Mouse (Mus musculus): ENCODE results near the gene St6gal1. TPM values are rescaled to one million over a fixed set of nuclear protein-coding genes. Genes with fewer than 3 reads are reported as not detected.

The St6gal1 gene
- polyA plus RNA-seq, 1 experiment from 2014 or later: 34.9 TPM

DNA sequence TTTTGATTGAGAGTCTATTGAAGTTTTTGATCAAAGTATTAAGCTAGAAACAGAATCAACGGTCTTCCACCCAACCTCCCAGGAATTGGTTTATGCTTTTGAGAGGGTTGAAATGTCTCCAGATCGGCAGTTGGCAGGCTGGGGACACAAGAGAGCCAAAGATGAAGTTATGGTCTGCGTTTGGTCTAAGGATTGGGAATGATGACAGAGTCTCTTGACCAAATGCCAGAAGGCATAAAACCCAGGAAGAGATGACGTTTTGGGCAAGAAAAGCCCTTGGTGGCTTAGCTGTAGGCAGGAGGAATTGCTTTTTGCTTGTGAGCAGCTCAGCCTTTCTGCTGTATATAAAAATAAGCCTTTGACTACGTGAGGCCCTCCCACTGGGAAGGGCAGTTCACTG, 67.0 kb downstream of the St6gal1 start:
- no peaks in the 10 kb centered on the region for H3K9me3 ChIP-seq (replicated peaks; ENCODE audit: control insufficient read depth, low read length)
- ATAC-seq (replicated peaks; ENCODE audit: insufficient number of reproducible peaks, low FRiP score, low TSS enrichment, low read depth) (no peak), DNase-seq (ENCODE audit: low spot score) (no peak)
- no peak overlapping the region for H3K27ac ChIP-seq (replicated peaks; ENCODE audit: low read depth, low read length)
- H3K4me1 ChIP-seq (ENCODE audit: control insufficient read depth, insufficient read depth, low read length): no peaks in the 10 kb centered on the region
- H3K4me3 ChIP-seq (ENCODE audit: low read depth, low read length): no peak overlapping the region
- H3K27me3 ChIP-seq (ENCODE audit: control insufficient read depth, insufficient read depth, low read length): no peaks in the 10 kb centered on the region
- 83% methylated on average over 5 of the region's 5 CpGs for WGBS
- no peak overlapping the region for H3K9ac ChIP-seq (replicated peaks; ENCODE audit: low read length)
- H3K4me2 ChIP-seq (ENCODE audit: low read depth, low read length): no peak overlapping the region
- H3K36me3 ChIP-seq (replicated peaks; ENCODE audit: control insufficient read depth, insufficient read depth, low read depth, low read length): no peaks in the 10 kb centered on the region

DNA sequence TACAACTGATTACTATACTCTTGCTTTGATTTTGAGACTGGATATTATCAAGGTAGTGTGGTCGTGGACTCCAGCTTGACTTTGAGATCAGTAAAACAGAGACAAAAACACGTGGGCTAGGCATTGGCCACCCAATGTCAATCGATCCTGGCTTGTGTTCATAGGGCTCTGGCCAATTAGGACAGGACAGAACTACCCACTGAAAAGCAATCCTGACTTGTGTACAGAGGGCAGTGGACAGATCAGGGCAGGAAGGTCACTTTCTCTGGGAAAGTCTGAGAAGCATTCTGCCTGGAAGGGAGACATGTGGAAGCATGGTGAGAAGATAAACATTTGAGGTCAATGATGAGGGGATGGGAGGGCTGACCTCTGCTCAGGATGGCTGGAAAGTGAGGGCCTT, 69.7 kb downstream of the St6gal1 start:
- ATAC-seq (replicated peaks; ENCODE audit: insufficient number of reproducible peaks, low FRiP score, low TSS enrichment, low read depth): no peak
- no peak for DNase-seq (ENCODE audit: low spot score)
- WGBS: 40% methylated on average over 3 of the region's 3 CpGs
- Histone ChIP-seq H3K27ac (replicated peaks; ENCODE audit: low read depth, low read length) (no peak overlapping the region), H3K9ac (replicated peaks; ENCODE audit: low read length) (no peak overlapping the region), H3K4me3 (ENCODE audit: low read depth, low read length) (no peak overlapping the region), H3K9me3 (replicated peaks; ENCODE audit: control insufficient read depth, low read length) (no peaks in the 10 kb centered on the region), H3K27me3 (ENCODE audit: control insufficient read depth, insufficient read depth, low read length) (no peaks in the 10 kb centered on the region), H3K4me1 (ENCODE audit: control insufficient read depth, insufficient read depth, low read length) (no peaks in the 10 kb centered on the region), H3K4me2 (ENCODE audit: low read depth, low read length) (no peak overlapping the region), H3K36me3 (replicated peaks; ENCODE audit: control insufficient read depth, insufficient read depth, low read depth, low read length) (no peaks in the 10 kb centered on the region)

DNA sequence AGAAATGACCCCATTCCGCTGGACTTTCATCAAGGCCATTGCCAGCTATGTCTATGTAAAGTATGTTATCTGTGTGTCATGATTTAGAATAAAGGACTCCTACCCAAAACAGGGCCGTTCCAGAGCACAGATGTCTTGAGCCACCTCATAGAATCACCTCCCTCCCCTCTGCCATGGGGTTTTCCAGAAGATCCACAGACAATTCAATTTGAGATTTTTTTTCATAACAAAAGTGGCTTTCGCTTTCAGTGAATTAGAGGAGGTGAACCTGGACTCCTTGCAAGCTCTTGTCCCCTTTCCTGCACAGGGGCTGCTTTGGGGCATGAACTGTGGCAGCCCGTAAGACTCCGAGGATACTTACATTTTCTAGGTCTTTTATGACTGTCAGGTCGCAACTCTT, 70.2 kb downstream of the St6gal1 start:
- 81% methylated on average over 6 of the region's 6 CpGs for WGBS
- no peak for ATAC-seq (replicated peaks; ENCODE audit: insufficient number of reproducible peaks, low FRiP score, low TSS enrichment, low read depth)
- Histone ChIP-seq H3K9ac (replicated peaks; ENCODE audit: low read length) (no peak overlapping the region), H3K36me3 (replicated peaks; ENCODE audit: control insufficient read depth, insufficient read depth, low read depth, low read length) (no peaks in the 10 kb centered on the region), H3K27me3 (ENCODE audit: control insufficient read depth, insufficient read depth, low read length) (no peaks in the 10 kb centered on the region), H3K4me2 (ENCODE audit: low read depth, low read length) (no peak overlapping the region), H3K4me1 (ENCODE audit: control insufficient read depth, insufficient read depth, low read length) (no peaks in the 10 kb centered on the region), H3K9me3 (replicated peaks; ENCODE audit: control insufficient read depth, low read length) (no peaks in the 10 kb centered on the region), H3K4me3 (ENCODE audit: low read depth, low read length) (no peak overlapping the region), H3K27ac (replicated peaks; ENCODE audit: low read depth, low read length) (no peak overlapping the region)
- DNase-seq (ENCODE audit: low spot score): no peak

DNA sequence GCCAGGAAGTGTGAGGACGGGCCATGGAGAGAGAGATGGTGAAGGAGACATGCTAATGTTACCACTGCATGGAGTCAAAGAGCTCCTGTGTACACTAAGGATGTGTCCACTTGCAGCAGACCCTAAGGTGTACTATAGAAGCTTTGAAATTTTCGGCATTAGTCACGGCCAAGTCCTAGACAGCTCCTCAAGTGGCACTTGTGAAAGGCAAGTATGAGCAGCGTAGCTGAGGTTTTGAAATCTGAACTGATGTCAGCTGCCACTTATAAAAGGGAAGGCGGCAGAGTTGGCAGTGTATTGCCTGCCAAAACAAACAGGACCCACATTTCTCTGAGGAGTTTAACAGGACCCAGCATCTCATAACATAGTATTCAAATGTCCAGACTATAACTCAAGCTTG, 71.2 kb downstream of the St6gal1 start:
- no peak for ATAC-seq (replicated peaks; ENCODE audit: insufficient number of reproducible peaks, low FRiP score, low TSS enrichment, low read depth)
- H3K4me2 ChIP-seq (ENCODE audit: low read depth, low read length): no peak overlapping the region
- H3K27me3 ChIP-seq (ENCODE audit: control insufficient read depth, insufficient read depth, low read length): no peaks in the 10 kb centered on the region
- DNase-seq (ENCODE audit: low spot score): no peak
- no peaks in the 10 kb centered on the region for H3K4me1 ChIP-seq (ENCODE audit: control insufficient read depth, insufficient read depth, low read length)
- H3K9ac ChIP-seq (replicated peaks; ENCODE audit: low read length): no peak overlapping the region
- no peaks in the 10 kb centered on the region for H3K9me3 ChIP-seq (replicated peaks; ENCODE audit: control insufficient read depth, low read length)
- H3K27ac ChIP-seq (replicated peaks; ENCODE audit: low read depth, low read length): no peak overlapping the region
- H3K36me3 ChIP-seq (replicated peaks; ENCODE audit: control insufficient read depth, insufficient read depth, low read depth, low read length): no peaks in the 10 kb centered on the region
- H3K4me3 ChIP-seq (ENCODE audit: low read depth, low read length): no peak overlapping the region
- WGBS: 84% methylated on average over 5 of the region's 5 CpGs

DNA sequence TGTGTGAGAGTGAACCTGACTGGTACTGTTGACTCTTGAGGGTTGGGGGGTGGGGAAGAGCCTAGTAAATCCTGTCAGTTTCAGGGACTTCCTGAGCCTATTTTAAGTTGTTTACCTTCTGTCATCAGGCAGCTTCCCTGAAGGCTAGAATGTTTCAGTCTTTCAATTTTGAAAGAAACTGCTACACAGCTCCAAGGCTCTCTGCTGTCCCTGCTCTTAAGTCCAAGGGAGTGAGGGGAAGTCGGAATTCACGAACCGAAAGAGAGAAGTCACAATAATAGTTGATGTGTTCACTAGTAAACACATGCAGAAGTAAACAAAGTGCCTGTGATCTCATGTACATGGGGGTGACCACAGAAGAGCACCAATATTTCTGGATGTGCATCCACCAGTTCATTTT, 72.2 kb downstream of the St6gal1 start:
- Histone ChIP-seq H3K4me2 (ENCODE audit: low read depth, low read length) (no peak overlapping the region), H3K9me3 (replicated peaks; ENCODE audit: control insufficient read depth, low read length) (no peaks in the 10 kb centered on the region), H3K27ac (replicated peaks; ENCODE audit: low read depth, low read length) (no peak overlapping the region), H3K4me1 (ENCODE audit: control insufficient read depth, insufficient read depth, low read length) (no peaks in the 10 kb centered on the region), H3K27me3 (ENCODE audit: control insufficient read depth, insufficient read depth, low read length) (no peaks in the 10 kb centered on the region), H3K36me3 (replicated peaks; ENCODE audit: control insufficient read depth, insufficient read depth, low read depth, low read length) (no peaks in the 10 kb centered on the region), H3K4me3 (ENCODE audit: low read depth, low read length) (no peak overlapping the region), H3K9ac (replicated peaks; ENCODE audit: low read length) (no peak overlapping the region)
- DNase-seq (ENCODE audit: low spot score) (no peak), ATAC-seq (replicated peaks; ENCODE audit: insufficient number of reproducible peaks, low FRiP score, low TSS enrichment, low read depth) (no peak)
- WGBS: 92% methylated on average over 3 of the region's 3 CpGs

DNA sequence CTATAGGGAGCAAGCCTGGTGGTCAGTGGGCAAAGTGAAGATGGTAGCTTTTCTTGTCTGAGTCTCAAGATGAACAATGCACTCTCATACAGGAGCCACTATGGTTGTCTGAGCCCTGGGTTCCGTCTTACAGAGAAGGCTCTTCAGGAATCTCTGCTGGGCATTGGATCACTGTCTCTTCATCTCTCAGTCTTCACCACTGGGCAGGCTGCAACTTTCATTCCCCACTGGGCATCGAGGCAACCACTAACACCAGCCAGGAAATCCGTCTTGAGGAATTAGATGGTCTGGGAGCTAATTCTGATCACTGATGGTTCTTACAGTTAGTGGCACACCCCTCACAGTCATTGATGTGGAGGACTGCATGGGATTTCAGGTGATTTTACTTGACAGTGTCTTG, 73.9 kb downstream of the St6gal1 start:
- DNase-seq (ENCODE audit: low spot score) (no peak), ATAC-seq (replicated peaks; ENCODE audit: insufficient number of reproducible peaks, low FRiP score, low TSS enrichment, low read depth) (no peak)
- no peak overlapping the region for H3K27ac ChIP-seq (replicated peaks; ENCODE audit: low read depth, low read length)
- no peaks in the 10 kb centered on the region for H3K36me3 ChIP-seq (replicated peaks; ENCODE audit: control insufficient read depth, insufficient read depth, low read depth, low read length)
- no peak overlapping the region for H3K4me2 ChIP-seq (ENCODE audit: low read depth, low read length)
- H3K9me3 ChIP-seq (replicated peaks; ENCODE audit: control insufficient read depth, low read length): no peaks in the 10 kb centered on the region
- H3K9ac ChIP-seq (replicated peaks; ENCODE audit: low read length): no peak overlapping the region
- H3K27me3 ChIP-seq (ENCODE audit: control insufficient read depth, insufficient read depth, low read length): no peaks in the 10 kb centered on the region
- H3K4me3 ChIP-seq (ENCODE audit: low read depth, low read length): no peak overlapping the region
- H3K4me1 ChIP-seq (ENCODE audit: control insufficient read depth, insufficient read depth, low read length): no peaks in the 10 kb centered on the region
- WGBS: 89% methylated on average over 3 of the region's 3 CpGs

DNA sequence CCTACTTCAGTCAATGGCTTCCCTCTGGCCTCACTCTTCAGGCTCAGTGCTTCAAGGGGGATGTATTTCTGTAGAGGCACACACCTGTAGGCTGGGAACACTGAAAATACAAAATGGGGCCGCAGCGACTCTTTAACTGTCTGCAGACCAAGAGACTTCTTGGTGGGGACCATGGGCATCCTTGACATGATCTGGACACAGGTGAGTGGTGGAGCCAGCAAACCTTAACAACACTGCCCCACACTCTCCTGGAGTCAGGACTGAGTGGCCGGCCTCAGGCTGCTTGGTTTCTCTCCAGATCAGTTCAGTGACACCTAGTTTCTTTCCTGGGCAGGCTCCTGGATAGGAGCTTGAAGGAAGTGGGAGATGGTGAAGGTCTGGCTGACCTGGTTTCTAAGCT, 74.4 kb downstream of the St6gal1 start:
- ATAC-seq (replicated peaks; ENCODE audit: insufficient number of reproducible peaks, low FRiP score, low TSS enrichment, low read depth): no peak

DNA sequence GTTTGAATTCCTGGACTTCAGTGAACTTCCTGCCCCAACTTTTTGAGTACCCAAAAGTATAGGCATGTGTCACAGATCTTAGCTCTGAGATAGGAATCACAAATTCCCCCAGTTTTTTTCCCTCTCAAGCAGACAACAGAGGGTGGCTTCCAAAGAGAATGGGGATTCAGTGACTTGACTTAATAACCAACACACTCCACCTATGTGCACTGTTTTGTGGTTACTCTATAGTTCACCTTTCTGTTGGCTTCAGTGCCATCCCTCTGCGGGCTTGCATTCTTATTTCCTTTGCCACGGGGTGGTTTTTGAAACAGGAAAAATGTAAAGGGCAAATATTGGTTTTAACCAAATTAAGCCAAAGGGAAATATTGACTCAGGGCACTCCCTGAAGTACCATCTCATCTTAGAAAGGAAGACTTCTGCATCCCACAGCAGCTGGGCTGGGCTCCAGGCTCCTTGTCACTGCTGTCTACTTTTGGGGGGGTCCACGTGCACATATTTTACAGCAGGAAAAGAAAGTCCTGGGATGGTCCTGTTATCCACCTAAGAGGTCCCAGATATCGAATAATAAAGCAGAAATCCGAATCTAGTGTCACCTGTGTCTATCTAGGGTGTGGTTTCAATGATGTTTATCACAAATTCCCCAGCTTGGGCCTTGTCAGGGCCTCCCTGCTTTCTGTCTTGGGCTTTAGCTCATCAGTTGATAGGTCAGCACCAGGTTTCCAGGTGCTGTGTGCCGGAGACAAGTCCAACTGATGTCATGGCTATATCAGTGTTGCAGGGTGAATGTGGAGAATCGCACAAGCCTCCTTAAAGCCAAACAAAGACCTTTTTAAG, 75.6 kb downstream of the St6gal1 start:
- H3K4me3 ChIP-seq (ENCODE audit: low read depth, low read length): no peak overlapping the region
- no peak overlapping the region for H3K27ac ChIP-seq (replicated peaks; ENCODE audit: low read depth, low read length)
- H3K9me3 ChIP-seq (replicated peaks; ENCODE audit: control insufficient read depth, low read length): no peaks in the 10 kb centered on the region
- WGBS: 74% methylated on average over 7 of the region's 7 CpGs
- no peak for DNase-seq (ENCODE audit: low spot score)
- H3K36me3 ChIP-seq (replicated peaks; ENCODE audit: control insufficient read depth, insufficient read depth, low read depth, low read length): no peaks in the 10 kb centered on the region
- H3K4me2 ChIP-seq (ENCODE audit: low read depth, low read length): no peak overlapping the region
- H3K9ac ChIP-seq (replicated peaks; ENCODE audit: low read length): no peak overlapping the region
- H3K4me1 ChIP-seq (ENCODE audit: control insufficient read depth, insufficient read depth, low read length): no peaks in the 10 kb centered on the region
- no peak for ATAC-seq (replicated peaks; ENCODE audit: insufficient number of reproducible peaks, low FRiP score, low TSS enrichment, low read depth)
- no peaks in the 10 kb centered on the region for H3K27me3 ChIP-seq (ENCODE audit: control insufficient read depth, insufficient read depth, low read length)

More for the DNA sequence above, 74.4 kb downstream of the St6gal1 start:
- Histone ChIP-seq H3K9me3 (replicated peaks; ENCODE audit: control insufficient read depth, low read length) (no peaks in the 10 kb centered on the region), H3K36me3 (replicated peaks; ENCODE audit: control insufficient read depth, insufficient read depth, low read depth, low read length) (no peaks in the 10 kb centered on the region), H3K4me1 (ENCODE audit: control insufficient read depth, insufficient read depth, low read length) (no peaks in the 10 kb centered on the region), H3K4me3 (ENCODE audit: low read depth, low read length) (no peak overlapping the region), H3K9ac (replicated peaks; ENCODE audit: low read length) (no peak overlapping the region), H3K27me3 (ENCODE audit: control insufficient read depth, insufficient read depth, low read length) (no peaks in the 10 kb centered on the region), H3K27ac (replicated peaks; ENCODE audit: low read depth, low read length) (no peak overlapping the region), H3K4me2 (ENCODE audit: low read depth, low read length) (no peak overlapping the region)
- DNase-seq (ENCODE audit: low spot score): no peak
- 97% methylated on average over 3 of the region's 3 CpGs for WGBS

Measured in embryonic facial prominence, embryonic 11.5 days (tissue).